Mouse (Mus musculus) stomach, postnatal 0 days (tissue): ENCODE data around the gene Tubg1. TPM values are rescaled to one million over a fixed set of nuclear protein-coding genes. Genes with fewer than 3 reads are reported as not detected.

ENCODE experiments used
- ATAC-seq: fragments of 200-750 bp; cut with Nextera tagmentation; 2 replicates; pipeline ENCODE4 v1.8.0; 2017; ENCODE audit not compliant: low FRiP score, low TSS enrichment
- DNase-seq: peaks from one replicate; pipeline ENCODE4 v3.0.0-alpha.2; 2016; ENCODE audit warnings: low spot score
- H3K27ac ChIP-seq: fragments of 300-500 bp; sonication (generic); replicated peaks from 2 replicates; pipeline ENCODE4 v1.5.1; 2014; ENCODE audit warnings: mild to moderate bottlenecking, control low read depth
- H3K27me3 ChIP-seq: fragments of 300-500 bp; sonication (generic); 2 replicates; pipeline ENCODE4 v1.6.1; 2014; ENCODE audit warnings: low read length; ENCODE audit not compliant: control insufficient read depth, insufficient read depth
- H3K36me3 ChIP-seq: fragments of 300-500 bp; sonication (generic); 2 replicates; pipeline ENCODE4 v1.6.1; 2014; ENCODE audit warnings: low read length, mixed read lengths; ENCODE audit not compliant: control insufficient read depth, insufficient read depth
- H3K4me1 ChIP-seq: fragments of 300-500 bp; sonication (generic); replicated peaks from 2 replicates; pipeline ENCODE4 v1.6.1; 2014; ENCODE audit warnings: antibody characterized with exemption; ENCODE audit not compliant: control insufficient read depth, insufficient read depth
- H3K4me2 ChIP-seq: fragments of 300-500 bp; sonication (generic); replicated peaks from 2 replicates; pipeline ENCODE4 v1.6.1; 2014; ENCODE audit warnings: low read depth, mild to moderate bottlenecking, control low read depth, moderate library complexity
- H3K4me3 ChIP-seq: fragments of 300-500 bp; sonication (generic); 2 replicates; pipeline ENCODE4 v1.5.1; 2014; ENCODE audit warnings: low read depth, low read length, control low read depth
- H3K9ac ChIP-seq: fragments of 300-500 bp; sonication (generic); 2 replicates; pipeline ENCODE4 v1.6.1; 2014; ENCODE audit warnings: mild to moderate bottlenecking, low read length, control low read depth, mixed read lengths
- H3K9me3 ChIP-seq: fragments of 300-500 bp; sonication (generic); 2 replicates; pipeline ENCODE4 v1.6.1; 2016; ENCODE audit warnings: low read length; ENCODE audit not compliant: control insufficient read depth
- CTCF ChIP-seq: IDR thresholded peaks from 2 replicates; pipeline ENCODE4 v1.5.1; 2016; ENCODE audit warnings: antibody characterized with exemption, low read depth, mild to moderate bottlenecking, moderate library complexity
- EP300 ChIP-seq: optimal IDR thresholded peaks from 2 replicates; pipeline ENCODE3; 2016; ENCODE audit warnings: antibody characterized with exemption
- WGBS: fragments of 180-500 bp; shearing (Covaris S2); extraction: QIAGEN DNeasy Blood & Tissue Kit; methylation state at CpG from one replicate; pipeline ENCODE4 v1.1.7; 2014; 5-methylcytosine and 5-hydroxymethylcytosine counted together
- polyA plus RNA-seq: library from polyadenylated mRNA; unstranded; fragments of >200 nt; fragmentation: Nextera tagmentation; extraction: Ambion mirVana; gene quantifications from 2 replicates; pipeline ENCODE4 v1.2.1, GENCODE M21; 2015

The Tubg1 gene
- polyA plus RNA-seq, 1 experiment from 2014 or later = 29.8 TPM

DNA sequence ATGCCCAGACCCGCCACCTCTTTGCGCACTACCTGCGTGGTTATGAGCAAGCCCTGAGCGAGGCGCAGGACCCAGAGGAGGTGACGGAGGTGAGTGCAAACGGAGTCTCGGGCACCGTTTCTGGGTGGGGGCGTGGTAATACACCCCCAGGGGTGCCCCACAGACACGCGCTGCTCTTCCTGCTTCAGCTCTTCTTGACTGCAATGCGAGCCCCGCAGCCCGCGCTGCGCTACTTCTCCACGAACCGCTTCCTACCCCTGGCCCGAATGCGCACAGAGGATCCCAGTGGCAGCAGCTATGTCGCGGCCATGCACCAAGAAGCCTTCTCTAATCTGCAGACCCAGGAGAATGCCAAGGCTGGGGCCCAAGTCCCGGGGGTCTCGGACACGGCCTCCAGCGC lies 40.0 kb upstream of the Tubg1 start:
- H3K27ac ChIP-seq = no peak overlapping the region
- TF ChIP-seq CTCF (no peak), EP300 (no peak)
- H3K4me1 ChIP-seq = no peaks in the 10 kb centered on the region; the same call in 1 of the 2 replicates
- no peaks in the 10 kb centered on the region for H3K9me3 ChIP-seq
- H3K36me3 ChIP-seq = no peaks in the 10 kb centered on the region
- peaks cover 9% of the 10 kb centered on the region; the same call in 1 of the 2 replicates for H3K27me3 ChIP-seq
- no peak overlapping the region for H3K4me3 ChIP-seq
- ATAC-seq (no peak), DNase-seq (peak; percentile 17)
- 11% methylated on average over 27 of the region's 27 CpGs for WGBS
- H3K4me2 ChIP-seq = peak overlapping the region; percentile 32; the same call in 1 of the 2 replicates
- H3K9ac ChIP-seq = no peak overlapping the region

DNA sequence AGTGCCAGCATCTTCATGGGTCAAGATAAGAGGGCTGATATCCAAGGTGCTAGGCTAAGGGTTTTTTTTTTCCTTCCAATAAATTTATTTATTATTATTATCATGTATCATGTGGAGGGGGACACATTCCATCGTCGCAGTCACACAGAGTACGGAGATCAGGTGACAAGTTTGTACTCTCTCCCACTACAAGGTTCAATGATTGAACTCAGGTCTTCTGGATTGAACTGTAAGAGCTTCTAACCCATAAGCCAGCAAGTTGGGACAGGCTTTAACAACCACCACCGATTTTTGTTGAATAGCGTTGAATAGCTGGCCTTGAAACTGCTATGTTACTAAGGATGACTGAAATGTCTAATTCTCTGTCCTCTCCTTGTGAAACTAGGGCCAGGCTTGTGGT lies 39.3 kb upstream of the Tubg1 start:
- Histone ChIP-seq H3K9ac (no peak overlapping the region), H3K27ac (no peak overlapping the region), H3K27me3 (peaks cover 9% of the 10 kb centered on the region; the same call in 1 of the 2 replicates), H3K9me3 (no peaks in the 10 kb centered on the region), H3K4me3 (no peak overlapping the region), H3K36me3 (no peaks in the 10 kb centered on the region), H3K4me1 (no peaks in the 10 kb centered on the region; the same call in 1 of the 2 replicates), H3K4me2 (no peak overlapping the region)
- DNase-seq (no peak), ATAC-seq (no peak)
- 65% methylated on average over 5 of the region's 5 CpGs for WGBS
- TF ChIP-seq EP300 (no peak), CTCF (no peak)

DNA sequence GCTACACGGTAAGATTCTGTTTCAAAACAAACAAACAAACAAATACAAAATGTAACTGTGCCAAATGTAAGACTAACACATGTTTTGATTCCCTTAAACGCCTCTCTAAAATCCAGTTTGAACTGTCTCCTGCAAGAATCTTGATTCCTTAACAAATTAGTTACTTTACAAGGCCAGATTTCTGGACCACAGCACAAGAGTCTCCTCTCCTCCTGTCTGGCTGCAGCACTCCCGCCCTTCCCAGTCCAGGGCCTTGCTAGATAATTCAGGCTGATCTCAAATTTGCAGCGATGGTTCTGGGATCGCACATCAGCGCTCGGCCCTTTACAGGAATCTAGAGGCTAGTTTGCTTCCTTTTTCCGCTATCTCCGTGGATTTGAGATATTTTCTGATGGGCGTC lies 38.1 kb upstream of the Tubg1 start:
- peak overlapping the region; percentile 50 for H3K9ac ChIP-seq
- no peaks in the 10 kb centered on the region for H3K9me3 ChIP-seq
- peak overlapping the region; percentile 91 for H3K27ac ChIP-seq
- no peak for ATAC-seq
- H3K27me3 ChIP-seq = peaks cover 9% of the 10 kb centered on the region; the same call in 1 of the 2 replicates
- WGBS = 6% methylated on average over 10 of the region's 10 CpGs
- H3K4me2 ChIP-seq = peak overlapping the region; percentile 94
- no peaks in the 10 kb centered on the region for H3K36me3 ChIP-seq
- peaks cover 3% of the 10 kb centered on the region; the same call in 1 of the 2 replicates for H3K4me1 ChIP-seq
- H3K4me3 ChIP-seq = peak overlapping the region; percentile 56
- TF ChIP-seq CTCF (no peak), EP300 (no peak)
- no peak for DNase-seq

DNA sequence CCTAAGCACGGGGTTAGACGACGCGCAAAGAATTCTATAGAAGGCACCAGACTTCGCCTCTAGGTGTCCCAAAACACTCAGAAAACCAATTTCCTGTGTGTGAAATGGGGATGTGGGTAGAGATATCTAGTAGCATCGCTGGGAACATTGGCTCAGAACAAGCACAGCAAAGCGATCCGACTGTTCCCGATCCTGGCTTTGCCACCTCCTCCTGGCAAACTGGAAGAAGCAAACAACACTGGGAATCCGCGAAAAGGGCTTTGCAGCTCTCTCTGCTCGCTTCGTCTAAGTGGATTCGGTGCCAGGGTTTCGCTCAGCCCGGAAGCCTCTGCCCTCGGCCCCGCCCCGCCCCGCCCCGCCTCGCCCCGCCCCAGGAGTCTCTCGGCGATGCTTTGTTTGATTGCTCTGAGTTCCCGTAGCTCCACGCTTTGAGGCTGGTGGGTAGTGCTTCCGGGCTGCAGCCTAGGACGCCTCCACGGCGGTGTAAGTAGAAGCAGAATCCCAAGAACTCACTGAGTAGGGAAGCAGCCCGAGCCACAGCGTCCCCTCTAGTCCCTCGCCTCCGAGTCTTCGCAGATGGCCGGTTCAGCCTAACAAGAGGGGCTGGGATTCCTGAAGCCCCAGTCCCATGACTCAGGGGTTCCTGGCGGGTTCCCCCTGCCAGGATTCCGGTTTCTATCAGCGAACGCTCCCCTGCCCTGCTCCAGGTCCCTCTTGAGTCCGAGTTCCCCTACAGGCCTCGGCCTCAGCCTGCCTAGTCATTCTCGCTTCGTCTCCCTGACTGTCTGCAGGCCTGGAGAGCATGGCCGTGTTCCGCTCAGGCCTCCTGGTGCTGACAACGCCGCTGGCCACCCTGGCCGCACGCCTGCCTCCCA lies 37.3 kb upstream of the Tubg1 start, which contains the start of gene Coasy:
TSS of gene Coasy (plus strand) at position 358 of the 875 bp plus-strand sequence.
- under 1% methylated on average over 51 of the region's 51 CpGs for WGBS
- TF ChIP-seq EP300 (no peak), CTCF (peak; percentile 71)
- H3K4me1 ChIP-seq = peaks cover 3% of the 10 kb centered on the region; the same call in 1 of the 2 replicates
- peak within 1 kb of the TSS; percentile 94 for H3K4me2 ChIP-seq
- peak within 1 kb of the TSS; percentile 73 for H3K9ac ChIP-seq
- no peaks in the 10 kb centered on the region for H3K36me3 ChIP-seq
- DNase-seq = peak; percentile 96
- H3K4me3 ChIP-seq = peak within 1 kb of the TSS; percentile 56
- H3K27ac ChIP-seq = peak within 1 kb of the TSS; percentile 91
- H3K9me3 ChIP-seq = no peaks in the 10 kb centered on the region
- ATAC-seq = peak; percentile 90
- peaks cover 9% of the 10 kb centered on the region; the same call in 1 of the 2 replicates for H3K27me3 ChIP-seq

DNA sequence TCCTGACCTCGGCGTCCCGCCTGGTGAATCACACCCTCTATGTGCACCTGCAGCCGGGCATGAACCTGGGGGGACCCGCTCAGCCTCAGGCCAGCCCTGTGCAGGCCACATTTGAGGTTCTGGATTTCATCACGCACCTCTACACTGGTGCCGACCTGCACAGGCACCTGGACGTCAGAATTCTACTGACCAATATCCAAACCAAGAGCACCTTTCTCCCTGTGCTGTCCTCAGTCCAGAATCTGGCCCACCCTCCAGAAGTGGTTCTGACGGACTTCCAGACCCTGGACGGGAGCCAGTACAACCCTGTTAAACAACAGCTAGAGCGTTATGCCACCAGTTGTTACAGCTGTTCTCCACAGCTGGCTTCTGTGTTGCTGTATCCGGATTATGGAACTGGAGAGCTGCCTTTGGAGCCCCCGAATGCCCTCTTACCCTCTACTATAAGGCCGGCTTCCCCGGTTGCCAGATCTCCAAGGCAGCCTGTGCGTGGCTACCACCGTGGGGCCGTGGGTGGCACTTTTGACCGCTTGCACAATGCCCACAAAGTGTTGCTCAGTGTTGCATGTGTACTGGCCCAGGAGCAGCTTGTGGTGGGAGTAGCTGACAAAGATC lies 36.5 kb upstream of the Tubg1 start:
- peak overlapping the region; percentile 94 for H3K4me2 ChIP-seq
- WGBS = 29% methylated on average over 19 of the region's 19 CpGs
- H3K36me3 ChIP-seq = no peaks in the 10 kb centered on the region
- ATAC-seq (peak; percentile 27; the same call in 1 of the 2 replicates), DNase-seq (no peak)
- H3K27me3 ChIP-seq = peaks cover 9% of the 10 kb centered on the region; the same call in 1 of the 2 replicates
- no peaks in the 10 kb centered on the region for H3K9me3 ChIP-seq
- H3K9ac ChIP-seq = peak overlapping the region; percentile 73
- TF ChIP-seq CTCF (no peak), EP300 (no peak)
- H3K27ac ChIP-seq = peak overlapping the region; percentile 91
- peaks cover 9% of the 10 kb centered on the region for H3K4me1 ChIP-seq
- peak overlapping the region; percentile 56 for H3K4me3 ChIP-seq
